Mouse (Mus musculus) embryonic facial prominence, embryonic 13.5 days (tissue): ENCODE measurements around the gene Nufip2. TPM values are rescaled to one million over a fixed set of nuclear protein-coding genes. Genes with fewer than 3 reads are reported as not detected.
A peak's percentile ranks its signal among the peaks of the same experiment; 100 is the strongest.

ENCODE experiments used
- ATAC-seq: fragments of 200-750 bp; cut with Nextera tagmentation; 2 replicates; pipeline ENCODE4 v1.8.0; 2017; ENCODE audit warnings: low read depth; ENCODE audit not compliant: insufficient number of reproducible peaks, insufficient read depth, low FRiP score, low TSS enrichment
- H3K27ac ChIP-seq: fragments of 300-500 bp; sonication (generic); 2 replicates; pipeline ENCODE4 v1.5.1; 2015; ENCODE audit warnings: moderate library complexity, mild to moderate bottlenecking, inconsistent platforms
- H3K27me3 ChIP-seq: fragments of 300-500 bp; sonication (generic); 2 replicates; pipeline ENCODE4 v1.6.1; 2015; ENCODE audit warnings: mild to moderate bottlenecking, inconsistent platforms
- H3K36me3 ChIP-seq: fragments of 300-500 bp; sonication (generic); 2 replicates; pipeline ENCODE4 v1.6.1; 2015; ENCODE audit warnings: mild to moderate bottlenecking, inconsistent platforms
- H3K4me1 ChIP-seq: fragments of 300-500 bp; sonication (generic); 2 replicates; pipeline ENCODE4 v1.6.1; 2015; ENCODE audit warnings: inconsistent platforms
- H3K4me2 ChIP-seq: fragments of 300-500 bp; sonication (generic); 2 replicates; pipeline ENCODE4 v1.6.1; 2015; ENCODE audit warnings: moderate library complexity, mild to moderate bottlenecking, inconsistent platforms
- H3K4me3 ChIP-seq: fragments of 300-500 bp; sonication (generic); 2 replicates; pipeline ENCODE4 v1.5.1; 2015; ENCODE audit warnings: mild to moderate bottlenecking, inconsistent platforms
- H3K9ac ChIP-seq: fragments of 300-500 bp; sonication (generic); 2 replicates; pipeline ENCODE4 v1.6.1; 2015; ENCODE audit warnings: mild to moderate bottlenecking, inconsistent platforms
- H3K9me3 ChIP-seq: fragments of 300-500 bp; sonication (generic); 2 replicates; pipeline ENCODE4 v1.6.1; 2016; ENCODE audit warnings: inconsistent platforms
- WGBS: fragments of 180-500 bp; shearing (Covaris S2); methylation state at CpG from one replicate; pipeline ENCODE4 v1.1.7; 2015; ENCODE audit warnings: mixed read lengths; 5-methylcytosine and 5-hydroxymethylcytosine counted together
- polyA plus RNA-seq: library from polyadenylated mRNA; unstranded; fragments of >200 nt; fragmentation: Nextera tagmentation; extraction: Ambion mirVana; gene quantifications from 2 replicates; pipeline ENCODE4 v1.2.1, GENCODE M21; 2015

Nufip2 gene
- polyA plus RNA-seq, 1 experiment from 2014 or later = 5.9 TPM

- Histone ChIP-seq H3K9me3 (no peaks in the 10 kb centered on the region), H3K4me3 (no peak overlapping the region), H3K9ac (no peak overlapping the region), H3K4me1 (peaks cover 17% of the 10 kb centered on the region), H3K36me3 (no peaks in the 10 kb centered on the region), H3K4me2 (no peak overlapping the region), H3K27ac (no peak overlapping the region), H3K27me3 (no peaks in the 10 kb centered on the region; the same call in 1 of the 2 replicates)
- no peak for ATAC-seq
- 79% methylated on average over 4 of the region's 4 CpGs for WGBS
Measured at GRCm38 (mm10) chr11:77760031-77760430, 74.1 kb downstream of the Nufip2 start.

GRCm38 (mm10) chr11:77762783-77763672 lies 77.1 kb downstream of the Nufip2 start, which contains the start of gene Myo18a:
TSS of gene Myo18a (plus strand) at chr11:77763246.
- peak within 1 kb of the TSS; percentile 90 for H3K4me2 ChIP-seq
- 2% methylated on average over 49 of the region's 79 CpGs for WGBS
- peaks cover 7% of the 10 kb centered on the region; the same call in 1 of the 2 replicates for H3K27me3 ChIP-seq
- H3K4me3 ChIP-seq = peak within 1 kb of the TSS; percentile 91
- H3K9me3 ChIP-seq = no peaks in the 10 kb centered on the region
- no peaks in the 10 kb centered on the region for H3K36me3 ChIP-seq
- H3K9ac ChIP-seq = peak within 1 kb of the TSS; percentile 95
- peak within 1 kb of the TSS; percentile 84 for H3K27ac ChIP-seq
- H3K4me1 ChIP-seq = peaks cover 37% of the 10 kb centered on the region
- peak; percentile 81 for ATAC-seq

GRCm38 (mm10) chr11:77763673-77764340 lies 77.9 kb downstream of the Nufip2 start:
- WGBS = 4% methylated on average over 26 of the region's 26 CpGs
- Histone ChIP-seq H3K36me3 (no peaks in the 10 kb centered on the region), H3K4me1 (peaks cover 37% of the 10 kb centered on the region), H3K27ac (peak overlapping the region; percentile 84), H3K27me3 (peaks cover 7% of the 10 kb centered on the region; the same call in 1 of the 2 replicates), H3K9me3 (no peaks in the 10 kb centered on the region), H3K4me3 (peak overlapping the region; percentile 91), H3K4me2 (peak overlapping the region; percentile 90), H3K9ac (peak overlapping the region; percentile 95)
- ATAC-seq = peak; percentile 11; the same call in 1 of the 2 replicates

GRCm38 (mm10) chr11:77764694-77765458 lies 78.9 kb downstream of the Nufip2 start:
- no peak for ATAC-seq
- WGBS = 51% methylated on average over 9 of the region's 9 CpGs
- Histone ChIP-seq H3K9me3 (no peaks in the 10 kb centered on the region), H3K9ac (no peak overlapping the region), H3K4me1 (peaks cover 37% of the 10 kb centered on the region), H3K36me3 (no peaks in the 10 kb centered on the region), H3K27ac (peak overlapping the region; percentile 29; the same call in 1 of the 2 replicates), H3K4me2 (peak overlapping the region; percentile 90), H3K4me3 (peak overlapping the region; percentile 91; the same call in 1 of the 2 replicates), H3K27me3 (peaks cover 7% of the 10 kb centered on the region; the same call in 1 of the 2 replicates)

- H3K4me3 ChIP-seq = 0 out of 2 replicates have a peak overlapping the region, but pooled peaks have one; percentile 9
- ATAC-seq = no peak
- H3K9me3 ChIP-seq = no peaks in the 10 kb centered on the region
- 44% methylated on average over 4 of the region's 4 CpGs for WGBS
- H3K4me1 ChIP-seq = peaks cover 37% of the 10 kb centered on the region
- H3K27ac ChIP-seq = peak overlapping the region; percentile 29; the same call in 1 of the 2 replicates
- H3K36me3 ChIP-seq = no peaks in the 10 kb centered on the region
- peak overlapping the region; percentile 90; the same call in 1 of the 2 replicates for H3K4me2 ChIP-seq
- no peak overlapping the region for H3K9ac ChIP-seq
- peaks cover 7% of the 10 kb centered on the region; the same call in 1 of the 2 replicates for H3K27me3 ChIP-seq
Measured at GRCm38 (mm10) chr11:77765459-77765777, 79.5 kb downstream of the Nufip2 start.

GRCm38 (mm10) chr11:77766351-77767001 lies 80.5 kb downstream of the Nufip2 start:
- no peaks in the 10 kb centered on the region for H3K9me3 ChIP-seq
- H3K4me2 ChIP-seq = peak overlapping the region; percentile 72
- no peak overlapping the region for H3K27ac ChIP-seq
- H3K27me3 ChIP-seq = peaks cover 7% of the 10 kb centered on the region; the same call in 1 of the 2 replicates
- peak overlapping the region; percentile 67 for H3K9ac ChIP-seq
- H3K36me3 ChIP-seq = no peaks in the 10 kb centered on the region
- peak overlapping the region; percentile 39 for H3K4me3 ChIP-seq
- ATAC-seq = peak; percentile 33; the same call in 1 of the 2 replicates
- WGBS = 6% methylated on average over 34 of the region's 35 CpGs
- peaks cover 37% of the 10 kb centered on the region for H3K4me1 ChIP-seq

GRCm38 (mm10) chr11:77769496-77769895 lies 83.5 kb downstream of the Nufip2 start:
- no peaks in the 10 kb centered on the region for H3K36me3 ChIP-seq
- H3K4me1 ChIP-seq = peaks cover 30% of the 10 kb centered on the region
- H3K27ac ChIP-seq = no peak overlapping the region
- no peak overlapping the region for H3K9ac ChIP-seq
- no peak overlapping the region for H3K4me2 ChIP-seq
- 0 out of 2 replicates have a peak, but pooled peaks cover 7% of the 10 kb centered on the region for H3K27me3 ChIP-seq
- 85% methylated on average over 4 of the region's 4 CpGs for WGBS
- no peaks in the 10 kb centered on the region for H3K9me3 ChIP-seq
- ATAC-seq = no peak
- no peak overlapping the region for H3K4me3 ChIP-seq

- Histone ChIP-seq H3K9ac (no peak overlapping the region), H3K4me1 (peaks cover 23% of the 10 kb centered on the region), H3K27ac (no peak overlapping the region), H3K4me2 (no peak overlapping the region), H3K9me3 (no peaks in the 10 kb centered on the region), H3K36me3 (no peaks in the 10 kb centered on the region), H3K27me3 (0 out of 2 replicates have a peak, but pooled peaks cover 5% of the 10 kb centered on the region), H3K4me3 (no peak overlapping the region)
- ATAC-seq = no peak
- WGBS = 82% methylated on average over 8 of the region's 8 CpGs
Measured at GRCm38 (mm10) chr11:77770346-77770745, 84.4 kb downstream of the Nufip2 start.

GRCm38 (mm10) chr11:77771879-77772713 lies 86.1 kb downstream of the Nufip2 start:
- no peaks in the 10 kb centered on the region for H3K9me3 ChIP-seq
- no peaks in the 10 kb centered on the region for H3K27me3 ChIP-seq
- H3K4me2 ChIP-seq = no peak overlapping the region
- H3K9ac ChIP-seq = no peak overlapping the region
- peaks cover 15% of the 10 kb centered on the region for H3K4me1 ChIP-seq
- 0 out of 2 replicates have a peak overlapping the region, but pooled peaks have one; percentile 29 for H3K27ac ChIP-seq
- ATAC-seq = no peak
- H3K4me3 ChIP-seq = no peak overlapping the region
- WGBS = 61% methylated on average over 8 of the region's 8 CpGs
- peaks cover under 1% of the 10 kb centered on the region; the same call in 1 of the 2 replicates for H3K36me3 ChIP-seq
